Mouse (Mus musculus) thymus, adult 2 months (tissue): ENCODE results near the gene Nrap.

Experiments used
- CTCF ChIP-seq: fragments of 200-500 bp; IDR thresholded peaks from 2 replicates; pipeline ENCODE4 v1.5.1; 2012; ENCODE audit warnings: mild to moderate bottlenecking, control low read depth, low read length, moderate library complexity, borderline replicate concordance; ENCODE audit not compliant: control insufficient read depth, poor library complexity, insufficient read depth; ENCODE audit errors: extremely low read depth
- POLR2A ChIP-seq: fragments of 200-500 bp; IDR thresholded peaks from 2 replicates; pipeline ENCODE4 v1.6.1; 2012; ENCODE audit warnings: mild to moderate bottlenecking, low read length, control low read depth, moderate library complexity; ENCODE audit not compliant: control insufficient read depth, poor library complexity, insufficient read depth; ENCODE audit errors: extremely low read depth

DNA sequence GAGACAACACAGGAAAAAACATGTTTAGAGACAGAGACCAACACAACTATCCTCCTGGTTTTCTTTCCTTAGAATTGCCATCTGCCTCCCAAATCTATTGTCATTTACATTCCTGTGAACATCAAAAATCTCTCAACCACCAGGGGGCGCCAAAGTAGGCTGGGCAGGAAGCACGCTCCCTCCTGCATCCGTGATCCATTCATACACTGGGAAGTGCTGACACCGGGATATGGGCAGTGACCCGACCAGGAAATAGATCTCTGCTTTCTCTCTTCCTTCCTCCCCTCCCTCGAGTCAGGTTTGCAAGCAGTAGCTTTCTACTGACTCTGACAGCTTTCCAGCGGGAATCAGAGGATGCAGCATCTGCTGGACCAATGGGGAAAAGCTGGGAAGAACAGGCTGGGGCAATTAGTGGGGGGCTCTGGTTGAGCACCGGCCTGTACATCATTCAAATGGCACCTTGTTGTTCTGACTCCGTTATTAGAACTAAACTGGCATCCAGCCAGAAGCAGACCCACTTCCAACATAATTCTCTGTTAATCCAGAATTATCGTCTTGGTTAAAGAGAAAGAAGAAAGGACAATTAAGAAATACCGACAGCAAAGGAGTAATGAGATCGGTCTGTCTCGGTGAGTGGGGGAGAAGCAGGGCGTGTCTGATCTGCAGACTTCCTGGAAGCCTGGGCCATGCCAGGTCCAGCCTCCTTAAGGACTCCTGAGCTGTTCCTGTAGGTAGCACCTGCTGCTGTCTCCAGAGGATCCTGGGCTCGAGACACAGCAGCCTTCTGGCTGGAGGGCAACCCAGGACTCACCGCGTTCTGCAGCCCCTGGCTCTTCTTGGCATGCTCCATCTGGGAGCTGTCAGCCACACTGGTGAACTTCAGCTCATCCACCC, 33.1 kb downstream of the Nrap start:
- TF ChIP-seq CTCF (peak; percentile 69; the same call in 1 of the 2 replicates), POLR2A (no peak)
